Mouse (Mus musculus): ENCODE measurements around the gene 1500009L16Rik. TPM values are rescaled to one million over a fixed set of nuclear protein-coding genes. Genes with fewer than 3 reads are reported as not detected.
A peak's percentile ranks its signal among the peaks of the same experiment; 100 is the strongest.

Gene 1500009L16Rik
- polyA plus RNA-seq, 1 experiment from 2014 or later: 36.4 TPM

DNA sequence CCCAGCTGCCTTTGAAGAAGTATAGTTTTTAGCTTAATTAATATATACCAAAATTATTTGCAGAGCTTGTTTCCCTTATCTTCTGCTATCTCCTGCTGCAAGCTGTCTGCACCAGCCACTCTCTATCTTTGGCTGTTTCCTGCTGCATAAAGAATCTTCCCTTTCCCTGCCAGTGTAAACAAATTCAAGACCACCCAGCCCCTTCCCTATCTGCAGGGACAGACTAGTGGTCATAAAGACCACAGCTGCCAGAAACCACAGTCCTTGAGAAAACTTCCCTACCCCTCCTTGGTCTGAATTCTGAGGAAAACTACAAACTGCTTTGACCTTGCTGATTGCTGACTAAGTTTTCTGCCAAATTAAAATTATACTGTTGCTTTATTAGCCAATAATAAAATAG is 44.2 kb downstream of the 1500009L16Rik start:
- Histone ChIP-seq H3K4me3 (replicated peaks) (no peak overlapping the region), H3K27me3 (no peaks in the 10 kb centered on the region), H3K4me2 (no peak overlapping the region), H3K9me3 (no peaks in the 10 kb centered on the region), H3K9ac (no peak overlapping the region), H3K27ac (no peak overlapping the region), H3K36me3 (replicated peaks) (peaks cover 5% of the 10 kb centered on the region; the same call in 1 of the 2 replicates), H3K4me1 (no peaks in the 10 kb centered on the region)
- ATAC-seq (ENCODE audit: low FRiP score): no peak

DNA sequence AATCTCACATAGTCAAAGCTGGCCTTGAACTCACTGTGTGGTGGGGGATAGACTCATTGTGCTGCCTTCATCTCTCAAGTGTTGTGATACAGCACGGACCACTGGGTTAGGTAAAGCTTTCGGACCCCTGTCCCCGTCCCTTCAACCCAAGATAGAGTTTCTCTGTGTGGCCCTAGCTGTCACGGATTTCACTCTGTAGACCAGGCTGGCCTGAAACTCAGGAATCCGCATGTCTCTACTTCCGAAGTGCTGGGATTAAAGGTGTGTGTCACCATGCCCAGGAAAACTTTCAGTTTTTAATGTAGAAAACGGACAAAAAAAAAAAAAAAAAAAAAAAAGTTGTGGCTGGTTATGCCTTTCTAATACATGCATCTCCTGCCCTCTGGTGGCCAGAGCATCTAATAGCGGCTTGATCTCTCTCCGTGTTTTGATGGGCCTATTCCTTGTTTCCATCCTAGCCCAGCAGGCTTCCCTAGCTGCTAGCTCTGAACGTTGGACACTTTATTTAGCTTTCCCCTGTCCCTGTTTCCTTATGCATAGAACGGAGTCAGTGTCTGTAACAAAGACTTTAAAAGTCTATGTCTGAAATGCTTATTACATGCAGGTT is 53.7 kb downstream of the 1500009L16Rik start:
- H3K9me3 ChIP-seq: peaks cover 10% of the 10 kb centered on the region; the same call in 1 of the 2 replicates
- 46% methylated on average over 11 of the region's 11 CpGs for WGBS
- no peak overlapping the region for H3K9ac ChIP-seq
- H3K36me3 ChIP-seq (replicated peaks): no peaks in the 10 kb centered on the region
- no peak overlapping the region for H3K27ac ChIP-seq
- H3K4me1 ChIP-seq: no peaks in the 10 kb centered on the region
- no peak overlapping the region for H3K4me2 ChIP-seq
- no peaks in the 10 kb centered on the region for H3K27me3 ChIP-seq
- ATAC-seq (ENCODE audit: low FRiP score): no peak
- H3K4me3 ChIP-seq (replicated peaks): no peak overlapping the region

DNA sequence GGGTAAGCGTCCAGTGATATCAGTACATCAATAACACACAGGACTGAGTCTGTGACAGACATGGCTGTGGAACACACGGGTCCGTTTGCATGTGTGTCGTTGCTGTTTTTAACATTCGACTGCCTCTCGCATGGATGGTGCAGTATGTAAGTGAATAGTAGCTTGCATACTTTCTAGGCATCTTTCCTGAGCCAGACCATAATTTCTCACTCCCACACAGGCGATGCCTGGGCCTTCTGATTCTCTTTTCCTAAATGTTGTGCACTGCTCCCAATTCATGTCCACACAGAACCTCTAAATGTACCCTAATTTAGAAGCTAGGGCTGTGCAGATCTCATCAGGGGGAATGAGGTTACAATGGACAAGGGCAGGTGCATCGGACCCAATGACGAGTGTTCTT is 54.6 kb downstream of the 1500009L16Rik start:
- no peak overlapping the region for H3K4me3 ChIP-seq (replicated peaks)
- 92% methylated on average over 9 of the region's 9 CpGs for WGBS

DNA sequence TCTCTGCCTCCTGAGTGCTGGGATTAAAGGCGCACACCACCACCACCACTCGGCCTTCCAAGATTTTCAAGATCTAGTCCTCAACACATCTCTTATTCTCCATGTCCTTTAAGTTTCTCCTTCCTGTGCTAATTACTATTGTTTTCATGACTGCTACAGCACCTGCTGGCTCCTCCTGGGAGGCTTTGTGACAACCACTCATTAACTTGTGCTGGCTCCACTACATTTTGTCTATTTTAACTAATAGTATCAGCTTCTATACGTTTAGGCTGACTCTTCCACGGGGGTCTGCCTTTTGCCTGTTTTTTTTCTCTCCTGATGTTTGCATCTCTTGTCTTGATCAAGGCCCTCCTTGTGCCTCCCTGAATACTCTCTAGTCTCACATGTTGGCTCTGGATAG is 59.2 kb downstream of the 1500009L16Rik start:
- peaks cover 10% of the 10 kb centered on the region; the same call in 1 of the 2 replicates for H3K9me3 ChIP-seq
- WGBS: 85% methylated on average over 4 of the region's 4 CpGs
- no peaks in the 10 kb centered on the region for H3K4me1 ChIP-seq
- H3K27me3 ChIP-seq: no peaks in the 10 kb centered on the region
- no peak overlapping the region for H3K4me2 ChIP-seq
- H3K4me3 ChIP-seq (replicated peaks): no peak overlapping the region
- no peaks in the 10 kb centered on the region for H3K36me3 ChIP-seq (replicated peaks)
- ATAC-seq (ENCODE audit: low FRiP score): no peak
- H3K27ac ChIP-seq: no peak overlapping the region
- no peak overlapping the region for H3K9ac ChIP-seq

More for the DNA sequence above, 54.6 kb downstream of the 1500009L16Rik start:
- Histone ChIP-seq H3K9ac (no peak overlapping the region), H3K27me3 (no peaks in the 10 kb centered on the region), H3K4me2 (no peak overlapping the region), H3K27ac (no peak overlapping the region), H3K9me3 (peaks cover 10% of the 10 kb centered on the region; the same call in 1 of the 2 replicates), H3K36me3 (replicated peaks) (no peaks in the 10 kb centered on the region), H3K4me1 (no peaks in the 10 kb centered on the region)
- no peak for ATAC-seq (ENCODE audit: low FRiP score)

DNA sequence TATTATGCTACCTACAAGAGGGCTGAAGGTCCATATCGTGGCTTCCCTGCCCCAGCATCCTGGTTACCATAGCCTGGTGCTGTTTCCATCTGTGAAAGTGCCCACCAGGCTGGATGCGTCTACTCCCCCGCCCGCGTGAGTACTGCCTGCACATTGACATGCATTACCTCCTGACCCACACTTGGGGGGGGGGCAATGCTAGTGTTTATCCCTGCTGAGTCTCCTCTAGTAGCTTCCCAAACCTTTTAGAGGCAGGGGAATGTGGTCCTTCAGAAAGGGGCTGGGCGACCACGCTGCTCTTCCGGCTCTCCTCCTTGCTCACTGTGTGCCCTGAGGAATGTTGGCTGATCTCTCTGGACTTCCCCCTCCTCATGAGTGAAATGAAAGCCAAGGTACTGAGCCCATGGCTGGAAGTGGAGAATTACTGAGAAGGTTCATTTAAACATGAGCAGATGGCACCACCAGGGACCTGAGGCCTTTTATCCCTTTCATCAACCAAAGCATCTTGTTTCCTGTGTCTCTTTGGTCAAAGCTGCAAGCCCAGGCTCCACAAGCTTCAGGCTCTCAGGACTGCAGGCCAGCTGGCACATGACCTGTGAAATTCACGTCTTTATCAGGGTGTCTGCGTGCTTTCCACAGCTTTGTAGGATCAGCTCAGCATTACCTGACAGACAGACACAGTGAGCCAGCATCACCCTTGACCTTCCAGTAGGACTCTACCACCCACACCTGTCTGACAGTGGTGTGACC is 59.9 kb downstream of the 1500009L16Rik start:
- Histone ChIP-seq H3K4me3 (replicated peaks) (no peak overlapping the region), H3K9me3 (peaks cover 10% of the 10 kb centered on the region; the same call in 1 of the 2 replicates), H3K9ac (no peak overlapping the region), H3K4me2 (no peak overlapping the region), H3K27me3 (no peaks in the 10 kb centered on the region), H3K27ac (no peak overlapping the region), H3K36me3 (replicated peaks) (no peaks in the 10 kb centered on the region), H3K4me1 (no peaks in the 10 kb centered on the region)
- ATAC-seq (ENCODE audit: low FRiP score): no peak
- 92% methylated on average over 10 of the region's 10 CpGs for WGBS

DNA sequence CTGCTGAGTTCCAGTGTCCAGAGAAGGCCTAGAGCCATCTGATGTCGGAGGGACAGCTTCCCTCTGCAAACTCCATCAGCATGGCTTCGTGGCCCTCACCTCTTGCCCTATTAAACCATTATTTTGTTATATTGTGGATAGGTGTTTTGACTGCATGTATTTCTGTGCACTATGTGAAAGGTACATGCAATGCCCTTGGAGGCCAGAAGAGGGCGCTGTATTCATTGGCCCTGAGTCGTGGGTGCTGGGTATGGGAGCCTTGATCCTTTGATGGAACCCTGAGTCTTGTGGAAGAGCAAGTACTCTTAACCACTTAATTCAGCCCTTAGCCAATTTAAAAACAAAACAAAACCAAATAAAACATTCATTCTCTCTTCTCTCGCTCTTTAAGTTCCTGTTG is 62.3 kb downstream of the 1500009L16Rik start:
- Histone ChIP-seq H3K27me3 (no peaks in the 10 kb centered on the region), H3K36me3 (replicated peaks) (no peaks in the 10 kb centered on the region), H3K9ac (no peak overlapping the region), H3K4me2 (no peak overlapping the region), H3K27ac (no peak overlapping the region), H3K4me3 (replicated peaks) (no peak overlapping the region), H3K9me3 (peaks cover 1% of the 10 kb centered on the region; the same call in 1 of the 2 replicates), H3K4me1 (no peaks in the 10 kb centered on the region)
- WGBS: 37% methylated on average over 5 of the region's 5 CpGs
- no peak for ATAC-seq (ENCODE audit: low FRiP score)

DNA sequence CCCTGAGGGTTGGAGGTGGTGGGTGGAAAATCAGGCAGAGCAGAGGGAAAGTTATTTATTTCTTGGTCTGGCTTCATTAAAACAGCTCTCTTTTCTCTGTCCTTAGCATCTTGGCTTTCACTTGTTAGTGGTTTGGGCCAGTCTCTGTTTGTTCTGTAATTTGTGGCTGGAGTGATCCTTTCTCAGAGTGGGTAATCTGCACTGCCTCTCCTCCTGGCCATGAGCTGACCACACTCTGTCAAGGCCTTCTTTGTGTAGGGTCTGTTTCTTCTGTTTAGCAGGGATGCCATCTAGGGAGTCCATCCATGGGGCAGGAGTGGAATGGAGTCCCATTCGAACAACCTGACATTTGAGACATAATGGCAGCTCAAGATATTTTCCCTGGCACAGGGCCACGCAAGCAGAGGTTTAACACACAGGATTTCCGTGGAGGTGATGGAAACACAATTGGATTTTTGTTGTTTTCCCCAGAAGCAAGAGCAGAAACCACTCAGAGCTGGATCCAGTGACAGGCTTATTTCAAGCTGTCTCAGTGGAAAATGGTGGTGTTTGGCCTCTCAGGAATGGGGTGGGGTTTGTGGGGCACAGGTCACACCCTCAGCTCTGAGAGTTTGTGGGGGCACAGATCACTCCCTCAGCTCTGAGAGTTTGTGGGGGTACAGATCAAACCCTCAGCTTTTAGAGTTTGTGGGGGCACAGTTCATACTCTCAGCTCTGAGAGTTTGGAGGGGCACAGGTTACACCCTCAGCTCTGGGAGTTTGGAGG is 63.1 kb downstream of the 1500009L16Rik start:
- 76% methylated on average over 3 of the region's 3 CpGs for WGBS
- H3K4me3 ChIP-seq (replicated peaks): no peak overlapping the region
- 0 out of 2 replicates have a peak overlapping the region, but pooled peaks have one; percentile 31 for H3K27ac ChIP-seq
- H3K9me3 ChIP-seq: no peaks in the 10 kb centered on the region
- no peaks in the 10 kb centered on the region for H3K36me3 ChIP-seq (replicated peaks)
- no peak overlapping the region for H3K9ac ChIP-seq
- H3K4me2 ChIP-seq: no peak overlapping the region
- ATAC-seq (ENCODE audit: low FRiP score): no peak
- no peaks in the 10 kb centered on the region for H3K27me3 ChIP-seq
- no peaks in the 10 kb centered on the region for H3K4me1 ChIP-seq

DNA sequence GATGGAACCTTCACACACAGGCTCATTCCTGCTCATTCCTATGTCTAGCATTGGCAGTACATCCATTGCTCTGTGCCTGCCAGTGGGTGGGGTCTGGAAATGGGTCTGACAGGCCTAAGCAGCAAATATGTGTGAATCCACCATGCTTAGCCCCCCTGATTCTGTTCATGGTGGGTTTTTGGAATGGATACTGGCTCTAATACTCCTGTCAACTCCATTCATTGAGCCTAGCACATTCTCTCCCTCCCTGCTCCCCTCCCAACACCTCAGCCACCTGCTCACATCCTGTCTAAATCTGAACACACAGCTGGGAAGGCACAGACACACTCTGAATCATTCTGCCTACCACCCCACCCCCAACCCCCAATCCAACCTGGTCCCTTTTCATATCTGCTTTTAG is 72.4 kb downstream of the 1500009L16Rik start:
- ATAC-seq (ENCODE audit: low FRiP score): no peak
- Histone ChIP-seq H3K9ac (no peak overlapping the region), H3K27ac (no peak overlapping the region), H3K4me1 (no peaks in the 10 kb centered on the region), H3K4me2 (no peak overlapping the region), H3K27me3 (no peaks in the 10 kb centered on the region), H3K9me3 (no peaks in the 10 kb centered on the region), H3K4me3 (replicated peaks) (no peak overlapping the region), H3K36me3 (replicated peaks) (no peaks in the 10 kb centered on the region)

DNA sequence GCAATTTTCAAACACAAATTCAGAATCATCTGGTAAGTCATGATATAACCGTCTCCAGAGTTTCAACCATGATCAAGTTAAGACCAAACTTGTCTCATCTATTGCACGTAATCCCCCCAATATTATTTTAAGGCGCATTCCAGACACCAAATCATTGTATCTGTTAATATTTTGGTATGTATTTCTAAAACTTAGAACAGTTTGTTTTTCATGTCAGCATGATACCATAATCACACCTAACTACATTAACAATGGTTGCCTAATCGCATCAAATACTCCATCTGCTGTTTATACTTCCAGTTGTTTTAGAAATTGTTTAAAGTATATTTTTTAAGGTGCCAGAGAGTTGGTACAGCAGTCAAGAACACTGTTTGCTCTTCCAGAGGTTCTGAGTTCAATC is 72.8 kb downstream of the 1500009L16Rik start:
- H3K4me3 ChIP-seq (replicated peaks): no peak overlapping the region
- 95% methylated on average over 4 of the region's 4 CpGs for WGBS

DNA sequence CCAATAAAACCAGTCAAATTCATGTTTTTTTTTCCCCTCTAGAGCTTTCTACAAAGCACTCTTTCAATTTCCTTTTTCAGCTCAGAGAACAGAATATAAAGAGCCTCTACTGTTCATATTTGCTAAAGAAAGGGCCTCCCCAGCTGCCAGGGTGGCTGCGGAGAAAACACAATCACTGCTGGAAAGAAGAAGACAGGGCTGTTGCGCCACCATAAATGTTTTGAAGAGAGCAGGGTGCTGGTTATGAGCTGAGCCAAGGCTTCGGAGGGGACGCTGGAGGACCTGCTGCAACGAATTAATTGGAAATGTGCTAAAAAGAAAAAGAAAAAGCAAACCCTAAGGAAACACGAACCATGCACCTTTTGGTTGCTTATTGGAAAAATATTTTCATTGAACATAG is 81.4 kb downstream of the 1500009L16Rik start:
- WGBS: 60% methylated on average over 6 of the region's 6 CpGs
- no peaks in the 10 kb centered on the region for H3K9me3 ChIP-seq
- no peak overlapping the region for H3K9ac ChIP-seq
- peaks cover 15% of the 10 kb centered on the region for H3K4me1 ChIP-seq
- no peak for ATAC-seq (ENCODE audit: low FRiP score)
- no peaks in the 10 kb centered on the region for H3K27me3 ChIP-seq
- H3K4me3 ChIP-seq (replicated peaks): no peak overlapping the region
- H3K4me2 ChIP-seq: no peak overlapping the region
- no peak overlapping the region for H3K27ac ChIP-seq
- no peaks in the 10 kb centered on the region for H3K36me3 ChIP-seq (replicated peaks)

More for the DNA sequence above, 72.8 kb downstream of the 1500009L16Rik start:
- Histone ChIP-seq H3K36me3 (replicated peaks) (no peaks in the 10 kb centered on the region), H3K27ac (no peak overlapping the region), H3K27me3 (no peaks in the 10 kb centered on the region), H3K9me3 (no peaks in the 10 kb centered on the region), H3K4me1 (no peaks in the 10 kb centered on the region), H3K9ac (no peak overlapping the region), H3K4me2 (no peak overlapping the region)
- no peak for ATAC-seq (ENCODE audit: low FRiP score)

DNA sequence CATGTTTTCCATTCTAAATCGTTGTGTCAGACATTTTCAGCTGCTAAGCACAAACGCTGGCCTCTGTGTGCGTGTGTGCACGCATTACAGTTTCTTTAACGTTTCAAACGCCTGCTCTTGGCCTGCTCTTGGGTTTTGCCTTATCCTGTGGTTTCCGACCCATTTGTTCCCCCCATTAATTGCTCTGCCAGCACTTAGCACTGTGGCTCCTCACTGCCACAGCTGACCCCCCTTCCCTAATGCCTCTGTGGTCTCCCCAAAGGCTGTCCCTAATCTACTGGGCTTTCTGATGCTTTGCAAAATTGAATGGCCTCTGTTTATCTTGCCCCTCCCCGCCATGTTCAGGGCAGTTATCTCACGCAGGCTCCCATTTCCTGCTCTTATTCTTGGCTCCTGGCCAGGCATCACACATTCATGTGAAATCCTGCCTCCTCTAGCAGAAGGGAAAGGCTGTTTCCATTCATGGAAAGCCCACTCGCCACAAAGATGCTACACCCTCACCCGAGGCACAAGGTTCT is 82.6 kb downstream of the 1500009L16Rik start:
- no peaks in the 10 kb centered on the region for H3K36me3 ChIP-seq (replicated peaks)
- H3K27ac ChIP-seq: peak overlapping the region; percentile 53; the same call in 1 of the 2 replicates
- no peaks in the 10 kb centered on the region for H3K9me3 ChIP-seq
- no peak overlapping the region for H3K9ac ChIP-seq
- no peak overlapping the region for H3K4me3 ChIP-seq (replicated peaks)
- ATAC-seq (ENCODE audit: low FRiP score): peak; percentile 27; the same call in 1 of the 2 replicates
- H3K27me3 ChIP-seq: no peaks in the 10 kb centered on the region
- no peak overlapping the region for H3K4me2 ChIP-seq
- WGBS: 58% methylated on average over 11 of the region's 11 CpGs
- H3K4me1 ChIP-seq: peaks cover 15% of the 10 kb centered on the region

DNA sequence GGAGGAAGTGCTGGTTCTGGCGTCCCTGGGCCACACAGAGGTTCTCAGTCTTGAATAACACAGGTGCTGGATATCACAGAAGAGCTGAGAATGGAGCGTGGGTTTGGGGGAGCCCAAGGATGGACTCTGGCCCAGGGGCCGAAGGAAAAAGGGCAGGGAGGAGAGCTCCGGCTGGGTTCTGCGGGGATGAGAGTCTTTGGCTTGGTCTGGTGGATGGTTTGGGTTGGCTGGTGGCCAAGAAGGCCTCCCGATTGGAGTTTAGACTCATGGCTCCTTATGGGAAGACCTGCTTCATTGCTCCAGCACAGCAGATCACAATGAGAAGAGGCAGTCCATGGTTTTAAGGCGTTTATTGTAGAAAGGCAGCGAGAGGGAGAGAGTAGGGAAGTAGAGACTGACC is 84.6 kb downstream of the 1500009L16Rik start:
- 89% methylated on average over 8 of the region's 8 CpGs for WGBS
- no peaks in the 10 kb centered on the region for H3K9me3 ChIP-seq
- no peaks in the 10 kb centered on the region for H3K36me3 ChIP-seq (replicated peaks)
- H3K4me2 ChIP-seq: no peak overlapping the region
- no peak for ATAC-seq (ENCODE audit: low FRiP score)
- H3K27ac ChIP-seq: no peak overlapping the region
- no peak overlapping the region for H3K4me3 ChIP-seq (replicated peaks)
- no peak overlapping the region for H3K9ac ChIP-seq
- no peaks in the 10 kb centered on the region for H3K27me3 ChIP-seq
- peaks cover 15% of the 10 kb centered on the region for H3K4me1 ChIP-seq

Measured in forebrain, embryonic 12.5 days (tissue).